Mouse (Mus musculus): ENCODE data around the gene Ephx1.
"Not testable (repeated sequence)": the region's sequence is repeated elsewhere in the genome, so short reads cannot be mapped to it uniquely, and the experiment has no call there.

The Ephx1 gene

DNA sequence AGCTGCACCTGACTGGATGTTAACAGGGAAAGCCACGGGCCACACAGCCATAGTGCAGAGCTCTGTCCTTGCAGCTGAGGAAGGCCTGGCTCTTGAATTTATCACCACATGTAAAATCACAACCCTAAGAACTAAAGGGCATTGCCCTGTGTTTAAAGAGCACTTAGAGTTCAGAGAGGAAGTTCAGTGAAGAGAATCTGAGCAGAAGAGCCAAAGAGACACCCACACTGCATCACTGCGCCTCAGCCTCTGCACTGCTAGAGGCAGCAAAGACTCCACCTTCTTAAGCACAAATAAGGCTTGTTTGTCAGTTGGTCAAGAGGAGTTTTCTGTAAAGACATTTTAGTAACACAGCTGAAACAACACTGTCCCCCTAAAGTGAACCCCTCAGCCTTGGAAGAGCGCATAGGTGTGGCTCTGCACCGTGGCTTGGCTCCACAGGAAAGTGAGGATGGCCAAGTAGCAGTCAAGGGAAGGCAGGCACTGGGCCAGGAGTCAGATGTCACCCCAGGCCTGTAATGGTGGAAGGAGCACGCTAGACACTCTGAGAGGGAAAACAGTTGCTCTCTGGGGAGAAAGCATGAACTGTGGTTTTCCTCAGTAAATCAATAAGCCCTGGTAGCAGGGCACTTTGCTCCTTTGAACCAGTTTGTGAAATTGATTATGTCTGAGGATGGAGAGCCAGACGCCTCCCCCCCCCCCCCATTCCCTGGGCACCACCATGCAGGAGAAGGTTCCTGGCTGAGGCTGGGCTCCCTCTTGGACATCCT is 5.8 kb downstream of the Ephx1 start:
- DNase-seq (ENCODE audit: low spot score in 2 of 2): no peak

DNA sequence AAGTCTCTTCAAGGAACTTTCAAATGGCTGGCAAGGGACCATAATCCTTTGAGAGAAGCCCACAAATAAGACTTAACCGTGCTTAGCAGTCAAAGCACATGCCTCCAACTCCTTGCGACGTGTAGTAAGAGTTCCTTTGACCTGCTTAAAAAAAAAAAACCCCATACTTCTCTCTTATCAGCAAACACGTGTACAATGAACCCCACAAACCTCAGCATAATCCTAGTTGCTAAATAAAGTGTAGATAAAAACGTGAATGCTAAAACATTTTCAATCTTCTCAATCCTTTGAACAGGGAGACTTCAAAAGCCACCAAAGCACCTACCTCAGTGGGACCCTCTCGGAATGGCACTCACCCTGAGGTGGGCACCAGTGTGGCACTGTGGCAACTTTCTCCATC is 7.3 kb downstream of the Ephx1 start:
- DNase-seq (ENCODE audit: low spot score in 2 of 2): no peak

DNA sequence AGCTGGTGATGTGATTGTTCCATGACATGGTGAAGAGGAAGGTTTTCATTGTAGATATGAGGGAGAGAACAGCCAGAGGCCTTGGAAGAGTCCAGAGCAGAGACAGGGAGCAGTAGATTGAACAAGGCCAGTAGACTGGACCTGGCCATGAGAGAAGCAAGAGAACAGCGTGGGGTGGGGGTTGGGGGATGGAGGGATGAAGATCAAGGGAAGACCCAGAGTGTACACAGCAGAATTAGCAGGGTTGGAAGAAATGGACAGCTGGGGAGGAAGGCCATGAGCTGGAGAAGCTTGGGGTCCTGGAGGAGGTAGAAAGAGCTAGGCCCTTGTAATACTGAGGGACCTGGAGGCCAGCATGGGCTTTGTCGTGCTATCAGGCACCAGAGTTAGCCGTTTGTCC is 8.3 kb downstream of the Ephx1 start:
- DNase-seq (ENCODE audit: low spot score in 2 of 2): no peak

DNA sequence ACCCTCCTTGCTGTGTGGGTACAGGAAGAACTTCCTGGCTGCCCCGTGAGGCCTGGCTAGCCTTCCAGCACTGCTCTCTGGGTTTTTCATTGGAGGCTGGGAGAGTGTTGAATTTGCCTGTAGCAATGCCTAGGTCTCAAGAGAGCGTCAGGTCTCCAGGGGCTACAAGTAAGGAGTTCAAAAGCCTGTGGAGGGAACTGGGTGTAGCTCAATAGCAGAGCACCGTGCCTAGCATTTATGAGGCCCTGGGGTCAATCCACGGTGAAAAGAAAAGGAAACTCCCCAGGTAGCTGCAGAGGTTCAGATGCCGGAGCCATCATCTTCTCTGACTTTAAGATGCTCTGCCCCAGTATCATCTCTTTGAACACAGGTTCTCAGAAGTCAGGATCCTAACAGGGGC is 9.1 kb downstream of the Ephx1 start:
- no peak for DNase-seq (ENCODE audit: low spot score in 2 of 2)

DNA sequence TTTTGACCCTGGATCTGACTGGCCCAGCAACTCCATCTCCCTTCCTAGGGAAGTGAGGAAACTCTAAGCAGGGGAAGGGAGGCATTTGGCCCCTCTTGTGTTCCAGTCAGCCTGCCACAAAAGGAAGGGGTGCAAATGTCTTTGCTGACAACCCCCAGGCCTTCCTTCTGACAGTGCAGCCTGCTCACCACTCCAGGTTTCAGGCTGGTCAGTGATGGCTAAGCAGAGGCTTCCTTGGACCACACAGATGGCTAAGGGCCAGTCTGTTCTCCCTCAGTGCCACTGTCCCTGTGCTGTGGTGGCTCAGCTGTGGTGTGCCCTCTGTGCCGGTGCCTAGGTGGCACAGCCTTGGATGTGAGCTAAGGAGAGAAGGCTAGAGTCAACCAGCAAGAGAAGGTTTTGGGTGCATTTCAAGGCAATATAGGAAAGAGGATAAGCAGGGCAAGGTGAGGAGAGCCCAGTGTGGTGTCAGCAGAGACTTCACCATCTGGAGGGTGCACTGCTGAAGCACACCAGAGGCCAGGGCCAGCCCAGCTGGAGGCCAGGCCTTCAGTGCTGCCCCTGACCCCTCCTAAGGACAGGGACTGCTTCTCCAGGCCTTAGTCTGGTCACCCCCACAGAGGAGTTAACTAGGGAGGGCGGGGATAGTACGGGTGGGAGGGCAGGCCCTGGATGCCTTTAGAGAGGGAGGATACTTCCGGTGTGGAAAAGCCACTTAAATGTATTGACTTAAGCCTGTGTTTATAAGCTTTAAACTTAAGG is 10.4 kb downstream of the Ephx1 start:
- DNase-seq (ENCODE audit: low spot score in 2 of 2): no peak

DNA sequence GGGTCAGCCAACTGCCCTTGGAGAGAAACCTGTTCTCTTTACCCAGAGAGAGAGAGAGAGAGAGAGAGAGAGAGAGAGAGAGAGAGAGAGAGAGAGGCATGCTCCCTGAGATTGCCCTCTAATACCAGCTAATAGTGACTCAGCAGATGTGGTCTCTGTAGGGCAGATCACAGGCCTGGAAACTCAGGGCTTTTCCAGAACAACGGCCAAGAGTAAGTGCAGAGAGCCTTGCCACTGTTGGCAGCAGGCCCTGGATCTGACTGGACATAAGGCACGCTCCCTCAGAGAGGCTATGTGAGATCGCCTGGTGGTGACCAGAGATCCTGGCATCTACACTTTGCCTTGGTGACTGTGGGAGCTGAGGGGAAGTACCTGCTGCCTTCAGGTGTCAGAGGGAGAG is 10.9 kb downstream of the Ephx1 start:
- no peak for DNase-seq (ENCODE audit: low spot score in 2 of 2)

DNA sequence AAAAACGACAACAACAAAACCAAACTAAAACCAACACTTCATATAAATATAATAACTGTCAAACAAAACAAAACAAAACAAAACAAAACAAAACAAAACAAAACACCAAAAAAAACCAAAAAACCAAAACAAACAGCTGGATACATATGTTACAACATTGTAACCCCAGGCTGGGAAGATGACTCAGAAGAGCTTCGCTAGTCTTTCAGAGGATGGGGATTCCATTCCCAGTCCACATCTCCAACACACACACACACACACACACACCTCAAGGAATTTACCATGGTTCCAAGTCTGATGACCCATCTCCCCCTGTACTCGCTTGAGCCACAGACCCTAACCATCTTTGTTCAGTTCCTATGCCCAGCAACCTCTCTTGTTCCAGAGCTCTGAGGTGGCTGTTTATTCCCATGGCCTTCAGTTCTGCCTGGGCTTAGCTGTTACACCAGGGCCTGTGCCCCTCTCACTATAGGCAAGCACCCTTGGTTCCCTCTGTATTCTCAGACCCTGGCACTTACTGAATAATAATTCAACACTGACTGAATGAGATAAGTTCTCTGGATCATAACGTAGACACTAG is 11.6 kb downstream of the Ephx1 start:
- no peak for DNase-seq (ENCODE audit: low spot score in 2 of 2)

DNA sequence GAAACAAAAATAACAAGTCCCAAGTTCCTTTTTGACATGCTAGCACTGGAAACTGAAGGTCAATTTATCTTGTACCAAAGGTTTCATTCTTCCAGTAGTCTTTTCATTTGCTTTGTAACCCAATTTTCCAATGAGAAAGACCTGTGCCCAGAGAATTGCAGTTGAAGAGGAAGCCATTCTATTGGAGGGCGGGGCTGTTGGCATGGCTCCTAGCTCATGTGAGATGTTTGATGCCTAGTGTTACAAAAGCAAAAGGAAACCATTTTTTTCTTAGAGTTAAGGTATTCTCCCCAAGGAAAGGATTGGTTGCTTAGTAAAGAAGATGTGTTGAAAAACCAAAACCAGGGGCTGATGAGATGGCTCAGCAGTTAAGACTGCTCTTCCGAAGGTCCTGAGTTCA is 12.4 kb downstream of the Ephx1 start:
- DNase-seq (ENCODE audit: low spot score in 2 of 2): no peak

DNA sequence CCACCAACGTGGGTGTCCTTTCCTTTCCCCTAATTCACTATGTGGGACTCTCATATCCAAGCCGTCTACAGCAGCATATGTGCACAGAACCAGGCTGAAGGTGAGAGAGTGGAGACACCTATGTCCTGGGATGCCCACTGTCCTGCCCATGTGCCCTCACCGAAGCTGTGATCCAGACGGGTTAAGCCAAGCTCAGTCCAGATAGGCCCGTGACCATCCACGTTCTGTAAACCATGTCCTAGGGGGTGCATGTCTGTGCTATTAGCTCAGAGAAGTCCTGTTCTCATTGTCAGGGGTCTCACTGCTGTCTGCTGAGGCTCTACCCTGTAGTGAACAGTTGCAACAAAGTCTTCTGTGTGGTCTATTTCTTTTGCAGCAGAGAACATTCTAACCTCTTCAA is 12.9 kb downstream of the Ephx1 start:
- DNase-seq (ENCODE audit: low spot score in 2 of 2): no peak

DNA sequence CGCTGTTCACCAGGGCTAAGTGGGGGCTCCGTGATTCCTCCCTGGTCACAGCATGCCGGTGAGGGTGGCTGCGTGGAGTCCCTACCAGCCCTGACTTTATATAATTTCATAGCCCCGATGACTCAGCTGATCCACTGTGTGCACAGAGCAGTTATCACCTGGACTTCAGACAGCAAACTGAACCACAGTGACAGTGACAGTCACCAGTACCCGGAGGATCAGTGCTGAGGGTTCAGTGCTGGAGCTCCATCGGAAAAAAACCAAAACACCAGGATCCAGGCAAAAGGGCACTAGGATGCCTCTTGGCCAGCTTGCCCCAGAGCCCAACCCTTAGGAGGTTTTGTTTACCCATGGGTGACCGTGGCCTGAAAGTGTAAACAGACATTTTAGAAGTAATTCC is 15.4 kb downstream of the Ephx1 start:
- DNase-seq (ENCODE audit: low spot score in 2 of 2): no peak

DNA sequence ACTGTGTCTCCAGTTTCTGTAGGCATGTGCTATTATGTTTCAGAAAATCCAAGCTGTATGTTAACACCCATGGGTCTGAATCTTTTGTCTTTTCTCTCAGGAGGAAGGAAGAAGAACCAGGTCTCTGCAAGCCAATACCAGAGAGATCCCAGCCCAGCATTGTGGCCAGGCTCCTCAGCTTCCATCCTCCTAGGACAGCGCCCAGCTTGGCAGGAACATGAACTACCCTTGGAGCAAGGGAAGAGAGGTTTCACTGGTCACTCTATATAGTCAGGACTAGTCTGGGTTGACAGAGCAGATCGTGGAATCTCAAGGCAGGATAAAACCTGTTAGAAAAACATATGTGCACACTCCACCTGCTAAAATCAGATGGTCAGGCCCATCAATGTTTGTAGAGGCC is 16.9 kb downstream of the Ephx1 start:
- DNase-seq (ENCODE audit: low spot score in 2 of 2): no peak

DNA sequence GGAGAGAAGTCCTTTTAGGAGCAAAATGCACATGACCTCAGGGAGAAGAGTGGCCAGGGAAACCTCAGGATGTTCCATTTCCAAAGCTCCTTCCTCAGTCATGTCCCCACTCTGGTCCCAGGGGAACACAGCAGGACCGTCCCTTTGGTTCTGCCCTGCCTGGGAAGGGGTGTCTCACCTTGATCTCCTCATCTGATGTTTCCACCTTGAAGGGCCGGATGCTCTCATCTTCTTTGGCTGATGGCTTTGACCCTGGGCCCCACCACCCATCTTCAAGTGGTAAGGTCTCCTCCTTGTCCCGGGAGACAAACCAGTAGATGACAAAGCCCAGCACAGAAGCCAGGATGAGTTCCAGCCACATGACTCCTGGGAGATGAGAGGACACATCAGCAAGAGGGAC is 19.1 kb downstream of the Ephx1 start:
- DNase-seq (ENCODE audit: low spot score in 2 of 2): no peak

DNA sequence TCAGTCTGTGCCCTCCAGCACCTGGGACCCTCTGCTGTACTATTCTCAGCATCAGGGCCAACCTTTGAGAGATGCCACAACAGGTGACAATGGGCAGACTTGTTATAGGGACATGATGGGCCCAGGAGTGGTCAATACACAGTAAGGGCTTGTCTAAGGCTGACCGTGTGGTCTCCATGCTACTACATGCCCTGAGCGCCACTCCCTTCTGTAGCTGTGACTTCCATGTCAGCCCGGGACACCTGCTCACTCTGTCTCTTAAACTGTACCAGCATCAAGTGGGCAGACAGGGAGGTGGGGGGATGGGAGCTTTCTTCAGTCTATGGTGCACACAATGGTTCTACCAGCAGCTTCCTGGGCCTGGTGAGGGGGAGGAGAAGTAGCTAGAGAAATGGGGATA is 19.5 kb downstream of the Ephx1 start:
- DNase-seq (ENCODE audit: low spot score in 2 of 2): no peak

DNA sequence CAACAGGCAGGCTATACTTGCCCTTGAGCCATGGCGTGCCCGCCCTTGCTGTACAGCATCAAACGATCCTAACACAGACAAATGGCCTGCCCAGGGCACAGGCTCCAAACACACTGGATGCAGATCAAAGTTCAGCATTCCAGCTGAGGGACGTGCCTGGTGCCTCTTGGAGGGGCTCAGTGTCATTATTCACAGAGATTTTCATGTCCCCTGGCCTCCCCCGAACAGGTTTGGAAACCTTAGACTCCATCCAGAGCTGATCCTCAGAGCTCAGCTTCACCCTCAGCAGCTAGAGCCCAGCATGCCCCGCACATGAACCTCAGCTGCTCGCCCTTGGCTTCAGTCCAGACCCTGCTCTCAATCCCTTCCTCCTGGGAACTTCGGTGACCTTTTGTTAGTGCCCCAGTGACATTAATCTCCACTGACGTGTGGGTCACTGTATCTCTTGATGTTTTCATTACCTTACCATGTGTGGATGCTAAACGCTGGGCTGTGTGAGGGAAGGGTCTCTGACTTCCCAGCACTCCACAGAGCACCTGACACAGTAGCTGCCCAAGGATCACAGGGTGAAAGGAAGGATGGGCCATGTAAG is 20.1 kb downstream of the Ephx1 start:
- DNase-seq (ENCODE audit: low spot score in 2 of 2): no peak

DNA sequence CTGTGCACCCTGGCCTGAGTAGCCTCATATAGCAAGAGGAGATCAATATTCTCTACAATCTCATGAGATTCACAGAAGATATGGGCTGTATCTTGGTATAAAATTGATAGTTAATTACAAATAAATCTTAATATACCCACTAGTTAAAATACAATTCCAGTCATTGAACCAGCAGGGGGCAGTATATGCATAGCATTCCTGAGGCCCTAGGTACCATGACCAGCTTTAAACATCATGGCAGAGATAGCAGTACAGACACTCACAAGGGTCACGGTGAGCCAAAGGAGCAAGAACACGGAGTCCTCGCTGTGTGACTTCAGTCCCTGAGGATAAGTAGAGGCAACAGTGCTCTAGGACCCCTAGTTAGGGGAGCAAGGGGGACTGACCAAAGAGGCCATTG is 28.6 kb downstream of the Ephx1 start:
- peak; percentile 61 to 64 for DNase-seq (ENCODE audit: low spot score in 2 of 2)

DNA sequence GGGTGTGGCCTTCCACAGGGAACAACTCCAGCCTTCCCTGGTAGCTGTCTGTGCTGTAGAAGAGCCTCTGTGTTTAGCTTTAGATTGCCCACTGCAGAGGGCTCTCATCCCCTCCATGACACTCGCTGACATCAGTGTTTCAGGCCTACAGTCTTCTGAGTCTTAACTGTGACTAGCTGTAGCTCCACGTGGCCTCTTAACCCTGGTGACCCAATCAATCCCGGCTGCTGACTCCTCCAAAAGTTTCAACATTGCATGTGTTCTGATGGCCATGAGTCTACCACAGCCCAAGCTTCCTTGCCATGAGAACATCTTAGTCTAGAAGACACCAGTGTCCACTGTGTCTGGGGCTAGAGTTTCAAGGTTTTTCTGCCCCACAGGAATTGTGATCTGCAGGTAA is 30.0 kb downstream of the Ephx1 start:
- DNase-seq (ENCODE audit: low spot score in 2 of 2): no peak

DNA sequence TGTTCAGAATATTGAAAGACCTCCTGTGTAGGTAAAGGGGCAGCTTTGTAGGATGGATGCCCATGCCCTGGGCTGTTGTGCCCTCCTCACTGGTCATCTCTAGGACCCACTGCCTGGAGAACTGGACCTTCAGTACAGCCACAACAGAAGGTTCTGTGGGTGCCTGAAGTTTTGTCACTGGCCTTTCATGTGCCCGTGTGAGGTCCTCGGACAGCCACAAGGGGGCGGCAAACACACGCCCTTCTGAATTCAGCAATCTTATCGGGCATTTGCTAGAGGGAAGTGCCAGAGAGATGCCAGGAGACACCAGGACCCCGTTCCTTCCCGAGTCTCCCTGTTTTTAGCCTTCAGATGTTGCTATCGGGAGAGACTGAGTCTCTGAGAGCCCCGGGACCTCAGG is 32.9 kb downstream of the Ephx1 start:
- peak; percentile 79 to 86 for DNase-seq (ENCODE audit: low spot score in 2 of 2)

DNA sequence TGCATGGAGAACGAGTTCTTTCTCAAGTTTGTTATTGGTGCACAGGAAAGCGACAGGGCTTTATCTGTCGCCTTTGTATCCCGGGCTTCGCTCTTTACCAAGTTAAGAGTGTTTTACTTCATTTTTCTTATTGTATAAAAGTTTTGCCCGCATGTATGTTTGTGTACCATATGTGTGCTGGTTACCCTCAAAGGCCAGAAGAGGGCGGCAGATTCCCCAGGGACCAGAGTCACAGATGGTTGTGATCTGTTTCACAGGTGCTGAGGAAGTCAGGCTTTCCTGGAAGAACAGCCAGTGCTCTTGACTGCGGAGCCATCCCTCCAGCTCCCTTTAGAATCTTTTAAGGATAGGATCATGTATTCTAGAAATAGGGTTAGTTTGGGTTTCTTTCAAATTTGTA is 34.0 kb downstream of the Ephx1 start:
- DNase-seq (ENCODE audit: low spot score in 2 of 2): no peak

DNA sequence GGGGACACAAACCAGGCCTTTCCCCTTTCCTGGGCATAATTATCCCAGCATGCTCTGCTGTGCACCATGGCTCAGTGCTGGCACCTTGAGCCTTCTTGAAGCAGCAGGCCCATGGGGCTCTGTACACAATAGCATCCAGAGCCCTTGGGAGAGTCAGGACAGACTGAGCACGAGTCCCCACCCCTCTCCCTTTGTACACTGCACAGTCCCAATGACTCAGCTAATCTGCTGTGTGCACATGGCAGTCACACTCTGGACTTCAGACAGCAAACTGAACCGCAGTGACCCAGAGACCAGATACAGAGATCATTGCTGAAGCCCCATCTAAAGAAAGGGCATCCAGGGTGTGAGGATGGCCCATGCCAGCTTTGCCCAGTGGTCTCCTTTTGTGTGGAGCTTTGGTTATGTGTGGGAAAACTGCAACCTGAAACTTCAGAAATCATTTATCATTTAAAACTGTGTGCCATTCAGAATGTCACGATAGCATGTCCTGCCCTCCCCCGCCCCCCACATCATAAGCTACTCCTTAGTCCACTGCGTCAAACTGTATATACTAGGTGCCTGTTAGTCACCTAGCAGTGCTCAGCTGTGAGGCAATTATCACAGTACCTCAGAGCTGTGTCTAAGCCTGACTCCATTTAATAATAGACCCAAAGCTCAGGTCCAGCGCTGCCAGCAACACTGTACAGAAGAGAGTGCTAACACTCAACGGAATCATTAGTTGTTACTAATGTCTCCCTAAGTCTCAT is 39.2 kb downstream of the Ephx1 start:
- not testable (repeated sequence) for DNase-seq (ENCODE audit: low spot score in 2 of 2)

DNA sequence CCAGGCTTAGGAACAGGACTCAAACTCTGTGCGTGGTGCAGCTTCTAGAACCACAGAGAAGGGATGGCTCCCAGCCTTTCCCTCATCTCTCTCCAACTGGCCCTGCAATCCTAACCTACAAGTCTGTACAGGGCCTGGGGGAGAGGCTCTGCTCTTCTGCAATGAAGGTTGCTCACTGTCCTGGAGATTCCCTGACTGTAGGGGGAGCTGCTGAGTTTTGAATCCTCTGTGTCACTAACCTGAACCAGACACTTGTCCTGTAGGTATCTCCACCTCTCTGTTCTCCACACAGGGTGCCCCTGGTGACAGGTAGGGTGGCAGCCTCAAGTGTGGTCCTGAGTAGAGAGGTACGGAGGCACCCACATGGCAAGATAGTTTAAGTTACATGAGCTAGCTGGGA is 40.2 kb downstream of the Ephx1 start:
- DNase-seq (ENCODE audit: low spot score in 2 of 2): no peak

DNA sequence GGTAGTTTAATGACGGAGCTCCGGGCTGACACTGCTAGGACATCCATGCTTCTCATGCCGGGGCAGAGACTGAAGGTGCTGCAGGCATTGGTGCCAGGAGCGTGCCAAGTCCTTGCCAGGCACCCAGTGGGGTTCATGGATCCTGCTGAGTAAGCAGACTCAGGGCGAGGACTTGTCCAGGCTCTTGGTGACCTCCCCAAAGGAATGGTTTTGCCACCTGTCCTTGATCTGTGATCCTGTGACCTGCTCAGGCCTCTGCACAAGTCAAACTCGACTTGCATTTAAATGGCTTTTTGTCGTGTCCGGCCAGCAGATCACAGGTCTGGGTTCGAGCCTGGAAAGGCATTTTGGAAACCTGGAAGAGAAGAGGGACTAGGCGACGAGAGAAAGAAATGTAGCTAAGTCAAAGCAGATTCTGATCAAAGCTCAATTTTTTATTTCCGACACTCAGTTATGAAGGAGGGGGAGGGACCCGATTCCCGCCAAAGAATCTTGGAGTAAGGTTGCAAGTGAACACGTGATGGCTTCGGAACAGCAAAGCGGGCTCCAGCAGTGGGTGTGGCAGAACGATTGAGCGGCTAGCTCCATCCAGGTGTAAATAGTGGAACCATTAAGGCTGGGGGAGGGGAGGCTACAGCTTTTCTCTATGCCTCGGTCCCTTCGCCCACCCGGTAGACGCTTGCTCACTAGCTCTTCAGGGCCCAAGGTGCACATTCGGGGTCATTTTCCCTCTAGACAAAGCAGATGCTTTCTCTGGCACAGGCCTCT is 41.0 kb downstream of the Ephx1 start:
- no peak for DNase-seq (ENCODE audit: low spot score in 2 of 2)

All from right cerebral cortex, adult 2 months (tissue).